Mouse (Mus musculus) adrenal gland, postnatal 25 days (tissue): ENCODE data around the gene Mak. TPM values are rescaled to one million over a fixed set of nuclear protein-coding genes. Genes with fewer than 3 reads are reported as not detected.

Experiments used
- DNase-seq: peaks from one replicate; pipeline ENCODE4 v3.0.0; 2021; ENCODE audit warnings: mixed read lengths
- total RNA-seq: library from RNA; stranded (reverse); gene quantifications from 2 replicates; pipeline ENCODE4 v1.2.3, GENCODE M21; 2021

Mak gene
- total RNA-seq, 1 experiment from 2014 or later: not detected

- no peak for DNase-seq
Measured at GRCm38 (mm10) chr13:41071617-41072016, 7.9 kb downstream of the Mak start.

DNA sequence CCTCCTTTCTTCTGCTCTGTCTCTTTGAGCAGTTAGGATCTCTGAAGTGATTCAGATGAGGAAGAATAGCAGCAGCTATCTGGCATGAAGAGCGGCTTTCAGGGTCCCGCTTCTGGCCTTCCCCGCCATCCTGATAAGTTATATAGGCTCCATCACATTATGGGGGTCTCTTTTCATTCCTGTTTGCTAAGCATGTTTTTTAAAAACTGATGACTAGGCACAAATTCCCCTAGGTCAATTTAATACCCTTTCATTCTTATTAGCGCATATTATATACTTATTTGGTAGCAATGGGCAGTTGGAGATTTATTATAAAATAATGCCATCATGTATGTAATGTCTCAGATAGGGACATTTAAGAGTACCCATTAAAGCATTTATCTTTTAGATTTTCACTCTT lies 11.9 kb downstream of the Mak start:
- no peak for DNase-seq

DNA sequence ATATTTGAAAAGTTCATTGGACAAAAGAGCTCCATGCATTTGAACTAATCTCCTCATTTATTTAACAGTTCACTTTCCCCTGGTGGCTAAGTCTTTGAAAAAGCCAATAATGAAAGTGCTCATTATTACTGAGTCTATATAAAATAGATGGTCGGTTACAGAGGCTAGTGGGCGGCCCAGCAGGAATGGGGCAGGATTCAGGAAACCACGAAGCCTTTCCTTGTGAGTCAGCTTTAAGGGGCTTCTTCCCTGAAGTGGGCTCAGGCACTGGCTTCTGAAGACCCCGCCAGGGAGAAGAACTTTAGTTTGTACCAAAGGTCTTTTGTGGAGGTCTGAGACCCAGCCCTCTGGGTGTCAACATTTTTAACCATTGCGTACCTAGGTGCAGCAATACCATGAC lies 27.5 kb downstream of the Mak start:
- no peak for DNase-seq

- DNase-seq: no peak
Measured at GRCm38 (mm10) chr13:41047280-41047679, 32.2 kb downstream of the Mak start.

- no peak for DNase-seq
Measured at GRCm38 (mm10) chr13:41045901-41046300, 33.6 kb downstream of the Mak start.

DNA sequence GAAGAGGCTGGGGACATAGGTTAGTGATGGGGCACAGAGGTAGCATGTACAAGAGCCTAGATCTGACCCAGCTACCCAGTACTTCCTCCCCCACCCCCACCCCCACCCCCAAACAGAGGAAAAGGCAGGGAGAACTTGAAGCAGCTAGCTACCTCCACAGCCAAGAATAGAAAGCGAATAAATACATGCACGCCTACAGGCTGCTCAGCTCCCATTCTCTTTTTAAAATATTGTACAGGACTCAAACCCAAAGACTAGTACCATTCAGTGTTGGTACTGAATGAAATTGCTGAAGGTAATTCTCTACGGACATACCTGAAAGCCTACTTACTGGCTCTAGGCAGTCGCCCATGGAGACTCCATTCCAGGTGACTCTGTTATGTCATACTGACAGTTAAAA lies 37.0 kb downstream of the Mak start:
- DNase-seq: no peak

GRCm38 (mm10) chr13:41030098-41030497 lies 49.4 kb downstream of the Mak start:
- no peak for DNase-seq

DNA sequence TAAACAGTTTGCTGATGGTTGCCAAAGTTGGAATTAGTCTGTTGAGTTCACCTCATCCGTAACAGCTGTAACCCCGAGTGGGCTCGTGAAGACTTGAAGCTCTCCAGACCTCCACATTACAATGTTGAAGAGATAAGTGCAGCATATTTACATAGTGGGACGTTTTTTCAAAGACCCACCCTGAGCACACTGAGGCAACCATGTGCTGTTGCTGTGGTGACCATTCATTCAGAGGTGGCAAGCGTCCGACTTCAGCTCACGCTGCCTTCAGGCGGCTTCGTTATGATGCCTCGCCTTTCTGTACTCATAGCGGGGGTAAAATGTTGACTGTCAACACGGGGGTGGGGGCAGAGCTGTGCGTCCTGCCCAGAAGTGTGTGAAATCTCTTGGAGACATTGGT lies 57.4 kb downstream of the Mak start:
- DNase-seq: no peak

- peak; percentile 20 for DNase-seq
Measured at GRCm38 (mm10) chr13:41021607-41022006, 57.9 kb downstream of the Mak start.

DNA sequence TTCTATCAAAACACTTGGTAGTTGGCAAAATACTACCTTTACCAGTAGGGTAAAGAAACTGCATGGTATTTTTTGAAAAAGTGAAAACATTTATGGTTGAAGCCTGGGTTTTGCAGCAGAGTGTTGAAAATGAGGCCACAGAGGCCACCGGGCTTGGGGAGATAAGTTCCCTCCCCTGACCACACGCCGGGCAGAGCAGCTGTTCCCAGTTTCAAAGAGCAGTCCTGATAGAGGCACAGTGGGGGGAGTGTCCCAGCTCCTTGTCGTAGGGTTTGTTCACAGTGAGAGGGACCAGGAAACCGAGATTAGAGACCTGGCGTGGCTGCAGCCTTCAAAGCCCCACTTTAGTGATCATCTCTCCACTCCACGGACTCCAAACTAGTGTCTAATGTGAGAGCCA lies 59.0 kb downstream of the Mak start:
- DNase-seq: no peak

- no peak for DNase-seq
Measured at GRCm38 (mm10) chr13:41018756-41019591, 60.5 kb downstream of the Mak start.

GRCm38 (mm10) chr13:41018236-41018635 lies 61.3 kb downstream of the Mak start:
- DNase-seq: no peak

- no peak for DNase-seq
Measured at GRCm38 (mm10) chr13:41017832-41018231, 61.7 kb downstream of the Mak start.

DNA sequence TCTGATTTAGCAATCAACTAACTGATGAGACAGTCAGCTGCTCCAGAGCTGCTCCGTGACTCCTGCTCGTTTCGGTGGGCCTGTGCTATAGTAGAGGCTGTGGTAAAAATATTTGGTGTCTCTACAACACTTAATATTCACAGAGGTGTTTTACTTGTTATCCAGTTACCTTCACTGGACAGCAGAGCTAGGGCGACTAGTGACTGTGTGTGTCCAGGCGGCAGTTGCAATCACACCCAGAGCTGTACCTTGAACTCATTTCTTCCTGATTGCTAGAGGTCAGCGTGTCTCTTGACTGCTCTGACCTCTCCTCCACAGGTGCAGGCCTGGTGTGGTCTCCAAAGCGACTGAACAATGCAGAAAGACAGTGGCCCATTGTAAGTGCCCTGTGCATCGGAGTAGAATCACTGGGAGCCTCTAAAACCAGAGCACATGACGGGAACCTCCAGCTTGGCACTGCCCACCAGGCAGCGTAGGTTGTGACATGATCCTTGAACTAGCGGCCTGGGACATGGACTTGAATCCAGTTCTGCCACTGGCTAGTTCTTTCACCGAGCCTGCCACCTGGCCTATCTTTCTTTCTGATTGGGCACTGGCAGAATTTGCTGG lies 62.6 kb downstream of the Mak start:
- DNase-seq: peak; percentile 20

GRCm38 (mm10) chr13:41015829-41016634 lies 63.5 kb downstream of the Mak start, which contains the start of gene Tmem14c:
Tmem14c (plus strand) TSS chr13:41016292.
- DNase-seq: peak; percentile 96

DNA sequence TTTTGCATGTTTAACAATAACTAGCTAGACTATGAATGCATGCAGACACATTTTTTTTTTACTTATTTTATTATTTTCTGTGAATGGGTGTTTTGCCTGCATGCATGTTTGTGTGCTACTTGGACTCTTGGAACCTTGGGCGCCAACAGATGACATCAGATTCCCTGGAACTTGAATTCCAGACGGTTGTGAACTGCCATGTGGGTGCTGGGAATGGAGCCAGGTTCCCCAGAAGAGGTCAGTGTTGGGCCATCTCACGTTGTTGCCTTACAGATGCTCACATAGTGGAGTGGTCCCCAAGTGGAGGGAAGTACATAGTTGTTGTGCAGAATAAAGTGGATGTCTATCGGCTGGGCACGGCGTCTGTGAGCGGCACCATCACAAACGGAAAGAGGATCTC lies 70.6 kb downstream of the Mak start:
- DNase-seq: no peak

DNA sequence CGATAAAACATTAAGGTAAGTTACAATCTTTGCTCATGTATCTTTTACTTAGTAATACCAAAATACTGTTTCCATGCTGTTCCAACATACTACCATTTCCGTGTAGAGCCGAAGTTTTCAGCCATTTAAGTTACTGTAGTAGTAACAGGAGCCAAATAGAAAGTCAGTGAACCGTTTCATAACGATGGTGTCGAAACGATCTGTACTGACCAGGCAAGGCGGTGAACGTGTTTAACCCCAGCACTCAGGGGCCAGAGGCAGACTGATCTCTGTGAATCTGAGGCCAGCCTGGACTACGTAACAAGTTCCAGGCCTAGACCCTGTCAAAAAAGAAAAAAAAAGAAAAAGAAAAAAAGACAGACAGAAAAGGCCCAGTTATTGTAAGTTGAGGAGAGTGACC lies 71.2 kb downstream of the Mak start:
- no peak for DNase-seq

- no peak for DNase-seq
Measured at GRCm38 (mm10) chr13:41006244-41006643, 73.3 kb downstream of the Mak start.

GRCm38 (mm10) chr13:41002001-41002400 lies 77.5 kb downstream of the Mak start:
- DNase-seq: no peak

- peak; percentile 93 for DNase-seq
Measured at GRCm38 (mm10) chr13:41000926-41001639, 78.4 kb downstream of the Mak start, which contains the start of gene Pak1ip1. Pak1ip1 (plus strand) TSS chr13:41001023.

- peak; percentile 40 for DNase-seq
Measured at GRCm38 (mm10) chr13:41000140-41000925, 79.2 kb downstream of the Mak start.
